Mouse (Mus musculus): ENCODE data around the gene Sprr1a.
"Not testable (repeated sequence)": the region's sequence is repeated elsewhere in the genome, so short reads cannot be mapped to it uniquely, and the experiment has no call there.

Gene Sprr1a

DNA sequence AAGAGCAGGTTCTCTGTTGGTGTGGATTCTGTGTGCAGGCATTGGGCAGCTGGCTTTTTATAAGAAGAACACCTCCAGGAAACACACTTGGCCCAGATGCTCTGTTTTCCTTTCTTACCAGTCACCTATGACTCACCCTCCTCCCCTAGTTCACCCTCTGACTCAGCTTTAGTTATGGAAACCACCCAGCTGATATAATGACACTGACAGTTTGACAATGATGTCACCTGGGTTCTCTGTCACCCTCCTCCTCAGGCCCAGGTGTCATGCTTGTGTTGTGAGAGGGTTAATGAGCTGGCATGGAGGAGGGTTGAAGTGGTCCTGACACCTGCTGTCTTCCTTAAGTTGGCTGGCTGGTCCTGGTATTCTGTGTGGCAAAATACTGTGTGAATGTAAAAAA lies at the start of gene Sprr1a:
Sprr1a (minus strand) TSS at position 33 of the 400 bp plus-strand sequence.
- CTCF ChIA-PET = no interaction called here

DNA sequence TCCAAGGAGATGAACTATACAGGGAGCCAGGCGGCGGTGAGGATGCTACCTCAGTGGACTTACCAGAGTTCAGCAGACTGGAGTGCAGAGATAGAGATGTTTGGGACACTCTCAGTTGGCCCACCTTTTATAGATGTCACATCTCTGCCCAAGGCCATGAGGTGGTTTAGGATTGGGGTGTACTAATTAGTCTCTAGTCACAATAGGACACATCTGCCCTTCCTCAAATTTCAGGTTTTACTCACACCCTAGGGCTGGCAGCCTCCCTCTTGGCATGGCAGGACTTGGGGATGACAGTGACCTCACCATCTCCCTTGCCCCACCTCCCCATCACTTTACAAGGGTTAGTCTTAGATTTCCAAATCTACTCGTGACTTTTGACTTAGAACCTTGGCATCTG lies 48.7 kb upstream of the Sprr1a start, which contains the start of gene 2310046K23Rik:
2310046K23Rik (minus strand) TSS at position 101 of the 400 bp plus-strand sequence.
- CTCF ChIA-PET = no interaction called here

DNA sequence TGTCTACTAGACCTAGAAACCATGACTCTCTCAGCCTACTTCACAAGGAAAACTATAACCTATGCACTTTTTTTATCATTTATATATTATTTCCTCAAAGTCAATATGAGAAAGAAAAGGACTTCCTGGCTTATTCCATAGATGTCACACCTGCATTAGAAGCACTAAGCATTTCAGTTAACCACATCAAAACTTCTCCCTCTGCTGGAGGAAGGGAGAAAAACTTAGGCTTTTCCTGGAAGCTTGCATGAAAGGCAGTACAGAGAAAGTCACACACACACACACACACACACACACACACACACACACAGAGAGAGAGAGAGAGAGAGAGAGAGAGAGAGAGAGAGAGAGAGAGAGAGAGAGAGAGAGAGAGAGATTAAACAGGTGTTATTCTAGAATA lies 26.6 kb upstream of the Sprr1a start:
- CTCF ChIA-PET = no interaction called here

DNA sequence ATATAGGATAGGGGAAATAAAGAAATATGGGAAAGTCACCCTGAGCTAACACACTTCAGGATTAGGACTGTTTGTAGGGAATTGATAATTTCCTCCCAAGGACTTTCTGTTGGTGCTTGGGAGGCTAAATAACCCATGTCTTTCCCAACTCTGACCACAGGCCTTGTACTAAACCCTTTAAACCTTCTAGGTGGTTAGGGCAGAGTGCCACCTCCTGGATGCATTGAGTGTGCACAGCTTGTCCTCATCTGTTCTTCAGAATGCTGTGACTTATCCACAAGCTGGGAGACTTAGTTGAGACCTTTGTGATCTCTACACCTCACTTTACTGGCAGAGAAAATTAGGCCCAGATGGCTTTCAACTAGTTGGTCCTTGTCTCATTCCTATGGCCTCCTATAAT lies 25.1 kb upstream of the Sprr1a start:
- CTCF ChIA-PET = no interaction called here

DNA sequence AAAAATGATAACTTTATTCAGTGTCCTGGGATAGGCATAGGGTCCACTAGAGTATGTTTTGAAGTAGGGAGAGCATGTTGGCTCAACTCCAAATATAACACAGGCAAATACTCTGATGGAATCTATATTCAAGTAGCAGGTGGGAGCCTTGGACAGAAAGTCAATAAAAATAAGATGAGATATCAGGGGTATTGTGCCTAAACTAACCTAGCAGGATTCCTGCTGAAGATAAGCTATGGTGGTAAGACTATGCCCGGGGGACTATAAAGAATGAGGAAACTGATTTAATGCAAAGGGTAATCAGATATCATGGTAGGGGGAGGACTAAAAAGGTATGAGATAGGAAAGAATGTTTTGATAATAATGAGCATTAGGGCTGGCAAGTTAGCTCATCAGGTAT lies 22.5 kb upstream of the Sprr1a start:
- CTCF ChIA-PET = no interaction called here

DNA sequence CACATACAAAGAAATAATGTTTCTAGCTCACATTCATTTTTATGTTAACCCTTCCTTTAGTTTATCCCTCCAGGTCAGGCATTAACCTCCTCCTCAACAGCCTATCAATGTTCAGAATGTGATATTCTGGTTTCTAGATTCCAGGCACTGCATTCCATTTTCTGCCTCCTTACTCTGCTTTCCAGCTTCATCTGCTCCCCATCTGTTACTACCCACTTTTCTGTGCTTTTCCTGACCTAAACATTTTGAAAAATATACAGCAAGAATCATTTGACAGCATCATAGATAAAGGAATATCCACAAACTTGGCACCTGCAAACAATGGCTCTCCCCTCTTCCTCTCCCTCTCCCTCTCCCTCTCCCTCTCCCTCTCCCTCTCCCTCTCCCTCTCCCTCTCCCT lies 17.8 kb upstream of the Sprr1a start:
- CTCF ChIA-PET = no interaction called here

DNA sequence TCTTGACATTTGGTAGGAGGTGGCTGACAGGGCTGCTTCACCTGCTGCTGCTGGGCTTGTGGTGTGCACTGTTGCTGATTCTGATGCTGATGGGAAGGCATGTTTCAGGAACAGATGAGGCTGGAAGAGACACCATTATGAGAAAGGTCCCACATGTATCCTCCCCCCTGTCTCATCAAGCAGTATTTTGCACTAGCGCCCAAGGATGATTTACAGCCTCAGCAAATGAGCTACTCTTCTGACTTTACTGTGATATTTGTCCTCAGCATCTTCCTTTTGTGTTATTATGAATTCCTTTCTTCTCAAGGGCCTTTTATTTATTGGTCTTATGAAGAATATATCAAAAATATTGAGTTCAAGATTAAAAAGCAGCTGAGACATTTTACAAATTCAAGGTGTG lies 14.7 kb upstream of the Sprr1a start, which contains the start of gene Sprr4:
Sprr4 (minus strand) TSS at position 101 of the 400 bp plus-strand sequence.
- CTCF ChIA-PET = no interaction called here

DNA sequence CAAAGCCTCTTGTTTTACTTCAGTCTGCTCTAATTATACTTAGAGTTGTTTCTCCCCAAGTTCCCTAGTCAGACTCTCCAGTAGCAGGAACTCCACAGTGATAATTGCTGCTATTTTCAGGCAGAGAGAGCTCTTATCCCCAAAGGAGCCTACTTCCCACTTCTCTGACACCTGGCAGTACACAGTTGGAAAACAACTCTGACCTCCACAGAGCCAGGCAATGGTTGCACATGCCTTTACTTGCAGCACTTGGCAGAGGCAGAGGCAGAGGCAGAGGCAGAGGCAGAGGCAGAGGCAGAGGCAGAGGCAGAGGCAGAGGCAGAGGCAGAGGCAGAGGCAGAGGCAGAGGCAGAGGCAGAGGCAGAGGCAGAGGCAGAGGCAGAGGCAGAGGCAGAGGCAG lies 4.6 kb upstream of the Sprr1a start:
- CTCF ChIA-PET = not testable (repeated sequence)

DNA sequence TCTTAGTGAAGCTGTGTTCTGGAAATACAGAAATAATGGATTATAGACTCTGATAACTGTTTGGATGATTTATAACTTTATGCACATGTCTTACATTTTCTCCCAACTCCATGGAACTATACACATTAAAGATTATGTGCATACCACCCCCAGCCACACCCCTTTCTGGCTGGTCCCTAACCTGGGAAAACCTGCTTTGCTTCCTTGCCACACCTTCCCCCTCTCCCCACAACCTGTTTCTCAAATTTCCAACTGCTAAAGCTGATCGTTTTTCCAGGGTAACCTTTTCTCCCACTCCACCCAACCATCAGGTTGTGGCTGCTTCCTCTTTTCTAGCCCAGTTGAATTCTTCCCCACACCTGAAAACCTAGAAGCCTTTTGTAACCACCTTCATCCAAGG lies 612 bp upstream of the Sprr1a start:
- CTCF ChIA-PET = no interaction called here

DNA sequence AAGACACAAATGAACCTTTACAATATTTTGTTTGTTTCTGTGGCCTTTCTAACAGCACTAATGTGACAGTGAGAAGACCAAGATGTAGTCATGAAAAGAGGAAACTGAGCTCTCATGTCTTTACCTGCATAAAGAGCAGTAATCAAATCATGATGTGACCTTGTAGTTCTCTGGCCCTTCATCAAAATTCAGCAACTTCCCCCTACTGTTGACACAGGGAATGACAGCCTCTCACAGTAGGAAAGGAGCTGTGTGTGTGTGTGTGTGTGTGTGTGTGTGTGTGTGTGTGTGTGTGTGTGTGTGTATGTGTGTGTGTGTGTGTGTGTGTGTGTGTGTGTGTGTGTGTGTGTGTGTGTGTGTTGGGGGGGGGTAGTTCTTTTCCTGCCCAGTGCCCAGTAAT lies 4.4 kb downstream of the Sprr1a start:
- CTCF ChIA-PET = not testable (repeated sequence)

DNA sequence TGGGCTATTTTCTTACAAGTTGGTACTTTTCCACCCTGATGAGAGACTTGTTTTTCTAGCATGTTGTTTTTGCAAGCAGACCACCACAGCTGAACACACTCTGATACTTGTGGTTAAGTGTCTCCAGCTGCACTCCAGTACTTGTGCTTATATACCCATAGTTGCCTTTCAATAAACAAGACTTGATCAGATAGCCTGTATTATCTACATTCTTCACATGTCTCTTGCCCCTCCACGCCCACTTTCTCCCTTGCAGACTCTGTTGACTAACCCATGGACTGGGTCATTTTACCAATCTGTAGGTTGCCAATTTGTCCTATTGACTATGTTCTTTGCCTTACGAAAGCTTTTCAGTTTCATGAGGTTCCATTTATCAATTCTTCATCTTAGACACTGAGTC lies 15.6 kb downstream of the Sprr1a start:
- CTCF ChIA-PET = no interaction called here

DNA sequence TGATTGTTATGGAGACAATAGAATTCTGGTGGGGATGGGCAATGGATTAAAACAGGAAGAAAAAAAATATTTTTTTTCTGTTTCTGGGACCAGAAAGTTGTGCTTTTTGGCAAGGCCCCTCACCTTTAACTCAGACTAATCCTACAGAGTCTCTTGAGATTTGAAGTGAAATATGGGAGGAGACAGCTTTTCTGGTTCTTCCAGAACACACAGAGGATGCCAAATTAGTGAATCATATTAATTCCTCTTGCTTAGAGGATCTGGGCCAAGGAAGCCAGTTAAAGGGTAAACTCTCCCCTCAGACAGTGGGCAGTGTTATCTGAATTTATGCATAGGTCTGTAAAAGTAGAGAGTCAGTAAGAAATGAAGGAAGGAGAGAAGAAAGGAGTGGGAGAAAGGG lies 18.3 kb downstream of the Sprr1a start:
- CTCF ChIA-PET = no interaction called here

DNA sequence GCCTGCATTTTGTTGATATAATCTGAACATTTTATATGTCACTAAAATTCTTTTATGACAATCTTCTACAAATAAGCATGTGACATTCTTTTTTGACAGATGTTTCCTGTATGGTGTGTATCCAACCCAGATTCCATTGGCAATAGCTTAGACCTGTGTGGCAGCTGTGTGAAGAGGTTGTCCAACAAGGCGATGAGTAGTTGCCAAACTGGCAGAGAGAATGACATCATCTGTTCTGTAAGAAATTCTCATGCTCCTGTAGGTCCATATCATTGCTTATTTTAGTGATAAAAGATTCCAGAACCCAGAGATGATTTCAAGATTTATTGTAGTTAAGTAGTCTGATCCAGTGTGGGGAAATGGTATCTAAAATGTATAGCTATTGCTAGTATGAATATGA lies 19.1 kb downstream of the Sprr1a start:
- CTCF ChIA-PET = no interaction called here

DNA sequence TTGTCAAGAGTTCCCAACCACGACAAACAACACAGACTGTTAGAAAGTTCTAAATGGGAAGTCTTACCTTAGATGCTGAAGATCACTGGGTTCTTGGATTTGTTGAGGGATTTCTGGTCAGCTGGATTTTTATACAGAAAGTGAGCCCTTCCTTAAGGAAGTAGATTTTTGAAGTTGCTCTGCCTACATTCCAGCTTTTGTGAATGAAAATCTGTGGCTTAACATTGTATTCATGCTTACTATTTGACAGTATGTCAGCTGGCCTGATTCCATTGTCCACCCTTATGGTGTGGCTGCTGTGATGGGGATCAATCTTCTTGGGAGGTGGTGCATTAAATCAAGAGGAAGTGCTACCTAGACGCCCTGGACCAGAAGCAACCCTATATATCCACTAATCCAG lies 27.1 kb downstream of the Sprr1a start, which contains the start of gene Sprr3:
Sprr3 (minus strand) TSS at position 101 of the 400 bp plus-strand sequence.
- CTCF ChIA-PET = no interaction called here

DNA sequence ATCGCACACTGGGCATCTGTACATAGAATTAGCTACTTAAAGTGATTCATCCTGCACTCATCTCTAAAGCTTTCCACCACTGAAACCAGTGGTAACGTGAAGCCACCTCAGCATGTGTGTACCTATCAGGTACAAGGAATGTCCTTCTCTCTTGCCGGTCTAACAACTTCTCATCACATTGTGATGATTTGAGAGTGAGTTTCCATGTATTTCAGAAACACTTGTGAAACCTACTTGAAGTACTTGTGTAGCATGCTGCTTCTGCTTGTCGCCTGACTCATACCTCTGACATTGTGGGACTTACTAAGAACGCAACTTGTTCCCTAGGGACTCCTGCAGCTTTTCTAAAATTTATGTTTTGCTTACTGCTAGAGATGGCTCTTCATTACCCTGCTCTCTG lies 30.5 kb downstream of the Sprr1a start:
- CTCF ChIA-PET = no interaction called here

DNA sequence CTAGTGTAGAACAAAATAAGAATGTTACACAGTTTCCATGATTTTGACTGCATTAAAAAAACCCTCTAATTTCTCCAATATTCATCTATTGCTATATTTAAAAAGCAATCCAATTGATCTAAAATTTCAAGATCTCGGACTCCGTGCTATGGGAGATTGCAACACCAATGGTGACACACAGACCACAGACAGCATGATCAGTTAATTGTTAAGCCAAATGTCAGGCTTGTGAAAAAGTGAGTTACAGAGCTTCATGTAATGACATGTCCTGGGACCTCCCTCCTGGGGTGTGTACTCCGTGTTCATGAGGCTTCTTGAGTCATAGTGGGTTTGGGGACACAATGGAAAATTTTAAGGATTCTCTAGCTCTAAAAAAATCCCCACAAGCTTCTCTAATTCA lies 45.5 kb downstream of the Sprr1a start:
- CTCF ChIA-PET = no interaction called here

DNA sequence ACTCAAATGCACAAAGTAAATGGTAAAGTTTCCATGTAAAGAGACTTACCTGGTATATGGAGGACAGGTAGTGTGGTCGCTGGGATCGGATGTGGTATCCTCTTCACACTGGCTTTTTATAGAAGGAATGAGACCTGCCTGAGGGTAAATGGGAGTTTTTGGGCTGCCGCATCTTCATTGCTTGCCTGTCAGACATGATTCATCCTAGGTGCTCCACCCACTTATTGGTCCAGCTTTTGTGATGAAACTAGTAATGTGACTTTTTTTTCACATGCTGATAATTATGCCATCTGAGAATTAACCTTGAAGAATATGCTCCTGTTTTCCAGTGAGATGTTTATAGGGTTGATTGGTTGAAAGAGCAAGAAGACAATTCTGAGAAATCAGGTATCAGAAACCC lies 47.0 kb downstream of the Sprr1a start, which contains the start of gene Sprr1b:
Sprr1b (minus strand) TSS at position 101 of the 400 bp plus-strand sequence.
- CTCF ChIA-PET = no interaction called here

All from spleen, embryonic (tissue).